Mouse (Mus musculus): Measurements from ENCODE around the gene Tmem263.

- TF ChIP-seq POLR2A (IDR thresholded peaks at IDR 0.05; ENCODE audit: extremely low read depth, insufficient read depth, low read length) (no peak), CTCF (IDR thresholded peaks at IDR 0.05; ENCODE audit: extremely low read depth, insufficient read depth, low read length) (no peak)
Measured at GRCm38 (mm10) chr10:85141465-85141864, 39.0 kb downstream of the Tmem263 start.

Data from cortical plate, adult 2 months (tissue).